Mouse (Mus musculus): Measurements from ENCODE around the gene Psmb10. TPM values are rescaled to one million over a fixed set of nuclear protein-coding genes. Genes with fewer than 3 reads are reported as not detected.

Gene Psmb10
- polyA plus RNA-seq, 1 experiment from 2014 or later = 25.8 TPM

DNA sequence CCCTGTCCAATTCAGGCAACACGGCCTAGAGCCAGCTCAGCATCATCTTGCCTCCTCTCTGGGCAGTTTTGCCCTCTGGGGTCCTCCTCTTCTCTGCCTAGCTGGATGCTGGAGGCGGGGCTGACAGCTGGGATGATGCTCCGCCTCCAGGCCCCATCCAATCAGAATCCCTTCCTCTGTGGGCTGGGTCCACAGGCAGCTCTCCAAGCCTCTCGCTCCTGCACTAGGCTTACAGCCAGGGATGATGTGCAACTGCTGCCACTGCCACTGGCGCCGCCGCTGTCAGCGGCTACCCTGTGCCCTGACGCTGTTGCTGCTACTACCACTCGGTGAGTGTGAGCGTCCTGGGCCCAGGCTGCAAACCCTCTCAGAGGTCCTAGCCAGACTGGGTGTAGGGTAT is 44.9 kb downstream of the Psmb10 start, which contains the start of gene Nrn1l:
TSS of gene Nrn1l (plus strand) at position 229 of the 400 bp plus-strand sequence.
- H3K36me3 ChIP-seq = peaks cover 51% of the 10 kb centered on the region
- H3K4me2 ChIP-seq (replicated peaks) = peak within 1 kb of the TSS; percentile 35
- H3K9ac ChIP-seq (replicated peaks) = peak within 1 kb of the TSS; percentile 35; the same call in 1 of the 2 replicates
- ATAC-seq (ENCODE audit: low FRiP score, low read depth) = peak; percentile 95
- peak within 1 kb of the TSS; percentile 31; the same call in 1 of the 2 replicates for H3K27ac ChIP-seq (replicated peaks)
- WGBS = 5% methylated on average over 11 of the region's 11 CpGs
- no peaks in the 10 kb centered on the region for H3K9me3 ChIP-seq
- H3K4me1 ChIP-seq = peaks cover 7% of the 10 kb centered on the region
- no peaks in the 10 kb centered on the region for H3K27me3 ChIP-seq
- H3K4me3 ChIP-seq = no peak within 1 kb of the TSS

DNA sequence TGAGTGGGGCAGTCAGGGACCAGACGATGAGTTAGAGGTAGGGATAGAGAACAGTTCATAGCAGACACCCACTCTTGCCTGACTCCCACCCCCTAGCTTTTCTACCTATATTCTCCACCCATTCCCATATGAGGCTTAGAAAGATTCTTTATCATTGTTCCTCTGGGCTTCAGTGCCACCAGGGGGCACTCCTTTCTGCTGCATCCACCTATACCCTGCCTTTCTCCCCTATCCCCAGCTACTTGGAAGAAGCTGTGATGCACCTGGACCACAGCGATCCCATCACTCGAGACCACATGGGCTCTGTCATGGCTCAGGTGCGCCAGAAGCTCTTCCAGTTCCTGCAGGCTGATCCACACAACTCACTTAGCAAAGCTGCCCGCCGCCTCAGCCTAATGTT is 45.8 kb downstream of the Psmb10 start:
- H3K36me3 ChIP-seq = peaks cover 60% of the 10 kb centered on the region
- 0 out of 2 replicates have a peak, but pooled peaks have one; percentile 7 for ATAC-seq (ENCODE audit: low FRiP score, low read depth)
- no peaks in the 10 kb centered on the region for H3K27me3 ChIP-seq
- H3K9me3 ChIP-seq = no peaks in the 10 kb centered on the region
- no peak overlapping the region for H3K27ac ChIP-seq (replicated peaks)
- H3K9ac ChIP-seq (replicated peaks) = no peak overlapping the region
- H3K4me3 ChIP-seq = no peak overlapping the region
- 89% methylated on average over 6 of the region's 6 CpGs for WGBS
- H3K4me1 ChIP-seq = peaks cover 7% of the 10 kb centered on the region
- H3K4me2 ChIP-seq (replicated peaks) = no peak overlapping the region

DNA sequence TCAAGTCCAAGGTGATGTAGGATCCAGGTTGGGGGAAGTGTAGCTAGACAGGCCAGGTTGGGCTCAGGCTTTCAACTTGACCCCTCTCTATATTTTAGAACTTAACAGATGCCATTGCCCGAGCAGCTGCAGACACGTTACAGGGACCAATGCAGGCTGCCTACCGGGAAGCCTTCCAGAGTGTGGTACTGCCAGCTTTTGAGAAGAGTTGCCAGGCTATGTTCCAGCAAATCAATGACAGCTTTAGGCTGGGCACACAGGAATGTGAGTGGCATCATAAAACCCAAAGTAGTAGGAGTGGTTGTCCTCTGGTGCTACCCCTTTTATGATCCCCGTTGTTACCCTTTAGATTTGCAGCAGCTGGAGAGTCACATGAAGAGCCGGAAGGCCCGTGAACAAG is 47.4 kb downstream of the Psmb10 start:
- no peaks in the 10 kb centered on the region for H3K9me3 ChIP-seq
- WGBS = 95% methylated on average over 6 of the region's 6 CpGs
- no peak overlapping the region for H3K4me2 ChIP-seq (replicated peaks)
- H3K36me3 ChIP-seq = peaks cover 75% of the 10 kb centered on the region
- no peak overlapping the region for H3K27ac ChIP-seq (replicated peaks)
- H3K4me3 ChIP-seq = no peak overlapping the region
- H3K27me3 ChIP-seq = no peaks in the 10 kb centered on the region
- no peak for ATAC-seq (ENCODE audit: low FRiP score, low read depth)
- no peak overlapping the region for H3K9ac ChIP-seq (replicated peaks)
- peaks cover 7% of the 10 kb centered on the region for H3K4me1 ChIP-seq

DNA sequence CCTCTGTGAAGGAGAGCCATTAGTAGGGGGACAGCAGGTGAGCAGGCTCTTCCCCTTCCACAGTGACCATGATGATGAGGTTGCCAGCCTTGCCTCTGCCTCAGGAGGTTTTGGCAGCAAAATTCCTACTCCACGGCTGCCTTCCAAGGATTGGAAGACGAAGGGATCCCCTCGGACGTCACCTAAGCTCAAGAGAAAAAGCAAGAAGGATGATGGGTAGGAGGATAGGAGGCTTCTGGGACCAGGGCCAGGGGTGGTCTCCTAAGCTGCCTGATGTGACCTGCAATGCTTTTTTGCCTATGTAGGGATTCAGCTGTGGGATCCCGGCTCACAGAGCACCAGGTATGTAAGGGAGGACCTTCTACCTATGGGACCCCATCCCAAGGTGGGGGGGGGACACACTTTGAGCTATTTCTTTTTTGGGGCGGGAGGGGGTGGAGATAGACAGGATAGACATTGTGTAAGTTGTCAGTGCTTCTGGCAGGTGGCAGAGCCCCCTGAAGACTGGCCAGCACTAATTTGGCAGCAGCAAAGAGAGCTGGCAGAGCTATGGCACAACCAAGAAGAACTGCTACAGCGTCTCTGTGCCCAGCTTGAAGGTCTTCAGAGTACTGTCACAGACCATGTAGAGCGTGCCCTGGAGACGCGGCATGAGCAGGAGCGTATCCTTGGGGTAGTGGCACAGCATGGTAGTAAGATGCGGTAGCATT is 48.3 kb downstream of the Psmb10 start:
- H3K27me3 ChIP-seq = no peaks in the 10 kb centered on the region
- no peaks in the 10 kb centered on the region for H3K9me3 ChIP-seq
- no peak for ATAC-seq (ENCODE audit: low FRiP score, low read depth)
- peaks cover 7% of the 10 kb centered on the region for H3K4me1 ChIP-seq
- WGBS = 94% methylated on average over 12 of the region's 12 CpGs
- no peak overlapping the region for H3K4me3 ChIP-seq
- H3K36me3 ChIP-seq = peaks cover 83% of the 10 kb centered on the region
- H3K4me2 ChIP-seq (replicated peaks) = no peak overlapping the region
- no peak overlapping the region for H3K27ac ChIP-seq (replicated peaks)
- no peak overlapping the region for H3K9ac ChIP-seq (replicated peaks)

Small RNA genes lying within 50 kb of the gene (microRNA-seq; reads per million reads assigned to microRNA genes)
- not detected for gene Mir7074

Other genes with a start within 250 kb of the Psmb10 start
- 82.8 and 89.5 TPM in 2 replicates for gene Acd, start 237.3 kb downstream of the Psmb10 start, polyA plus RNA-seq (2016; fragmentation: Nextera tagmentation; extraction: Ambion mirVana)
- 31.7 and 32.7 TPM in 2 replicates for gene Pard6a, start 237.3 kb downstream of the Psmb10 start, polyA plus RNA-seq (2016; fragmentation: Nextera tagmentation; extraction: Ambion mirVana)
- gene 4933405L10Rik, start 230.8 kb downstream of the Psmb10 start, polyA plus RNA-seq (2016; fragmentation: Nextera tagmentation; extraction: Ambion mirVana) = 0.27 TPM in 1 of 2 replicates, not detected in the other
- 28.6 and 32.6 TPM in 2 replicates for gene Enkd1, start 230.2 kb downstream of the Psmb10 start, polyA plus RNA-seq (2016; fragmentation: Nextera tagmentation; extraction: Ambion mirVana)
- gene Gfod2, start 179.8 kb downstream of the Psmb10 start, polyA plus RNA-seq (2016; fragmentation: Nextera tagmentation; extraction: Ambion mirVana) = 52.9 and 58.8 TPM in 2 replicates
- gene Ranbp10, start 111.1 kb downstream of the Psmb10 start, polyA plus RNA-seq (2016; fragmentation: Nextera tagmentation; extraction: Ambion mirVana) = 15.0 and 15.1 TPM in 2 replicates
- gene Tsnaxip1, start 110.7 kb downstream of the Psmb10 start, polyA plus RNA-seq (2016; fragmentation: Nextera tagmentation; extraction: Ambion mirVana) = 0.22 and 0.63 TPM in 2 replicates
- 66.3 and 67.0 TPM in 2 replicates for gene Cenpt, start 85.2 kb downstream of the Psmb10 start, polyA plus RNA-seq (2016; fragmentation: Nextera tagmentation; extraction: Ambion mirVana)
- gene Thap11, start 83.3 kb downstream of the Psmb10 start, polyA plus RNA-seq (2016; fragmentation: Nextera tagmentation; extraction: Ambion mirVana) = 76.7 and 78.6 TPM in 2 replicates
- gene Nutf2, start 77.9 kb downstream of the Psmb10 start, polyA plus RNA-seq (2016; fragmentation: Nextera tagmentation; extraction: Ambion mirVana) = 280 and 286 TPM in 2 replicates
- gene Edc4, start 57.6 kb downstream of the Psmb10 start, polyA plus RNA-seq (2016; fragmentation: Nextera tagmentation; extraction: Ambion mirVana) = 73.3 and 75.9 TPM in 2 replicates
- gene Nrn1l, start 44.9 kb downstream of the Psmb10 start, polyA plus RNA-seq (2016; fragmentation: Nextera tagmentation; extraction: Ambion mirVana) = 0.43 and 0.82 TPM in 2 replicates
- 23.0 and 23.2 TPM in 2 replicates for gene Pskh1, start 38.0 kb downstream of the Psmb10 start, polyA plus RNA-seq (2016; fragmentation: Nextera tagmentation; extraction: Ambion mirVana)
- 2.3 and 3.4 TPM in 2 replicates for gene Ctrl, start 4.6 kb downstream of the Psmb10 start, polyA plus RNA-seq (2016; fragmentation: Nextera tagmentation; extraction: Ambion mirVana)
- gene Lcat, start 4.9 kb upstream of the Psmb10 start, polyA plus RNA-seq (2016; fragmentation: Nextera tagmentation; extraction: Ambion mirVana) = 0.45 and 0.99 TPM in 2 replicates
- gene Slc12a4, start 27.7 kb upstream of the Psmb10 start, polyA plus RNA-seq (2016; fragmentation: Nextera tagmentation; extraction: Ambion mirVana) = 11.4 and 12.7 TPM in 2 replicates
- gene Dpep3, start 41.0 kb upstream of the Psmb10 start, polyA plus RNA-seq (2016; fragmentation: Nextera tagmentation; extraction: Ambion mirVana) = not detected in 2 replicates
- 15.9 and 17.8 TPM in 2 replicates for gene Dus2, start 52.9 kb upstream of the Psmb10 start, polyA plus RNA-seq (2016; fragmentation: Nextera tagmentation; extraction: Ambion mirVana)
- 0.22 TPM in 1 of 2 replicates, not detected in the other for gene Dpep2nb, start 67.5 kb upstream of the Psmb10 start, polyA plus RNA-seq (2016; fragmentation: Nextera tagmentation; extraction: Ambion mirVana)
- 19.7 and 19.8 TPM in 2 replicates for gene Ddx28, start 73.4 kb upstream of the Psmb10 start, polyA plus RNA-seq (2016; fragmentation: Nextera tagmentation; extraction: Ambion mirVana)
- gene Nfatc3, start 120.4 kb upstream of the Psmb10 start, polyA plus RNA-seq (2016; fragmentation: Nextera tagmentation; extraction: Ambion mirVana) = 5.3 and 6.0 TPM in 2 replicates
- gene Esrp2, start 198.5 kb upstream of the Psmb10 start, polyA plus RNA-seq (2016; fragmentation: Nextera tagmentation; extraction: Ambion mirVana) = 0.87 and 1.3 TPM in 2 replicates
- 14.2 and 16.7 TPM in 2 replicates for gene Pla2g15, start 212.0 kb upstream of the Psmb10 start, polyA plus RNA-seq (2016; fragmentation: Nextera tagmentation; extraction: Ambion mirVana)
- gene Slc7a6, start 230.4 kb upstream of the Psmb10 start, polyA plus RNA-seq (2016; fragmentation: Nextera tagmentation; extraction: Ambion mirVana) = 63.2 and 63.8 TPM in 2 replicates